Mouse (Mus musculus) ES-E14 (cell line): Measurements from ENCODE around the gene Tfeb.

Experiments used
- CHD2 ChIP-seq: IDR thresholded peaks from 2 replicates; pipeline ENCODE4 v1.6.1; 2014; ENCODE audit warnings: mild to moderate bottlenecking, low read depth, low read length, inconsistent platforms
- ZNF384 ChIP-seq: IDR thresholded peaks from 2 replicates; pipeline ENCODE4 v1.6.1; 2012; ENCODE audit warnings: low read depth, low read length, inconsistent platforms

DNA sequence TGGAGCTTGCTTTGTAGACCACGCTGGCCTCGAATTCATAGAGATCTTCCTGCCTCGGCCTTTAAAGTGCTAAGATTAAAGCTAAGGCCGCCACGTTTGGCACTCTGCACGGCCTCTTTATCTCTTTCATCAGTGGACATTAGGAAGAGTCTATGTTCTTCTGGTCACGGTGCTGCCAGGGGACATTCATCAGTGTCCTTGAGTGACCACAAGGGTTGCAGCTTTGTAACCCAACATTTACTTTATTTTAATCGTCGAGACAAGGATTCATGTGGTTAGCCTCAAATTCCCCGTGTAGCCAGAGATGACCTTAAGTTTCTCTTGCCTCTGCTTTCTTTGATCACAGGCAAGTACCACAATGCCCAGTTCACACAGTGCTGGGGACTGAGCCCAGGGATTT lies 43.6 kb downstream of the Tfeb start:
- TF ChIP-seq CHD2 (no peak), ZNF384 (no peak)
